Mouse (Mus musculus) left cerebral cortex, adult 9 months (tissue): ENCODE data around the gene Rhobtb1.
A peak's percentile ranks its signal among the peaks of the same experiment; 100 is the strongest.

Experiments
- DNase-seq, 2 experiments: peaks; one replicate each; pipeline ENCODE4 v3.0.0; 2022; ENCODE audit warnings: low spot score in 2 of 2

The Rhobtb1 gene

DNA sequence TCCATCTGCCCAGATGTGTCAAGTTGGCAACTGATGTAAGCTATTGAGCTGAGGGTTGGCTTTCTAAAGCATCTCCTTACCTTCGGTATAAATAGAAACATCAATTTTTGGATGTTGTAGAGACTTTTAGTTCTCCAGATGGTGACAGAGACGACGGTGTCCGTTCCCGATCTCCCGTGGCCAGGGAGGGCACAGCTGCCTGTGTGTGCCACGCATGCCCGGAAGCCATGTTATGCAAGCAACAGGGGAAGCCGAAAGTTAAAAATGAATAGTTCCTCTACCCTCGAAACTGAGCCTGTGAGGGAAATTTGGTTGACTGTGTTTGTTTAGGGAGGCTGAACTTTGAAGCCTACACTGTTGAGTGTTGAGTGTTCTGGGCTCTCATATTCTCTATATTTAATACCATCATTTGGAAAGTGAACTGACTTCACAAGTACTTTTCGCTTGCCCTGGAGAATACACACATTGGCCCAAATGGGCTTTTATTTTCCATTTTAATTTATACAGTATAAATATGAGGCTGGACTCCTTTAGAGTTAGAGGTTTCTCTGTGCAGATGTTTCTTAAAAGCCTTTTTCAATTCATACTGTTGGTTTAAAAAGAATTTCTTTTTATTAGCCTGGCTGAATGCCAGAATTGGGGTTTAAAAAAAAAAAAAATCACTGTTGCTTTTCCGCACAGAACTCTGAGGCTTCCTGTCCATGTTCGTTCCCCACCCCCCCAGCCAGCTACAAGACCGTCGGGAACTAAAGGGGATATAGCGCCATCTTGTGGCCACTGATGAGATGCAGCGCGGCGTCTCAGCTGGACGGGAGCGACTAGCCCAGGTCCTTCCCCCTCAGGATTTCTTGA is 169.7 kb downstream of the Rhobtb1 start:
- peak in 1 of 2 experiments; percentile 80 for DNase-seq

DNA sequence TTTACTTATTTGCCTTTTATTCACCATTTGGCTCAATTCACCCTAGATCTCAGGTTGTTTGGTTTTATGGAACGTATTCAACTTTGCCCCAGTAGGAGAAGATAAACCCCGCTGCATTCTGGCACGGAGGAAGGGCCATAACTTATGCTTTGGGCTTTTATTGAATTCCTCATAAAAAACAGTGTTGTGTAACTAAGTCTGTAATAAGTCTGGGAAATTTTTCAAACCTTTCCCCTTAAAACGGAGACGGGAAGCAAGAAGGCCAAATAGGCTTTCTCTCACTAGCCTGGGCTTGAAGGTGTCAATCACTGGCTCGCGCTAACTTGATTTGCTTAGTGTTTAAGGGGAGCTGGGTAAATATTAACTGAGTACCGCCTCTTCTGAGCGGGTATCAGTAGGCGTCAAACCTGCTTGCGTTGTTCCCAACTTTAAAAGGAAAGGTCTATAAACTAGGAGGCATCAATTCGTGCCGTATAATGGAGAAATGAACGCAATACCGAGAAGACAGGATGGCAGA is 170.3 kb downstream of the Rhobtb1 start:
- DNase-seq: no peak

- DNase-seq: no peak
Observed at GRCm38 (mm10) chr10:69323986-69324385, 172.8 kb downstream of the Rhobtb1 start.

- DNase-seq: no peak
Observed at GRCm38 (mm10) chr10:69324816-69325215, 173.6 kb downstream of the Rhobtb1 start.

GRCm38 (mm10) chr10:69326433-69326832 is 175.2 kb downstream of the Rhobtb1 start:
- no peak for DNase-seq

- no peak for DNase-seq
Observed at GRCm38 (mm10) chr10:69327362-69327761, 176.1 kb downstream of the Rhobtb1 start.

GRCm38 (mm10) chr10:69328029-69328655 is 176.9 kb downstream of the Rhobtb1 start:
- no peak for DNase-seq

DNA sequence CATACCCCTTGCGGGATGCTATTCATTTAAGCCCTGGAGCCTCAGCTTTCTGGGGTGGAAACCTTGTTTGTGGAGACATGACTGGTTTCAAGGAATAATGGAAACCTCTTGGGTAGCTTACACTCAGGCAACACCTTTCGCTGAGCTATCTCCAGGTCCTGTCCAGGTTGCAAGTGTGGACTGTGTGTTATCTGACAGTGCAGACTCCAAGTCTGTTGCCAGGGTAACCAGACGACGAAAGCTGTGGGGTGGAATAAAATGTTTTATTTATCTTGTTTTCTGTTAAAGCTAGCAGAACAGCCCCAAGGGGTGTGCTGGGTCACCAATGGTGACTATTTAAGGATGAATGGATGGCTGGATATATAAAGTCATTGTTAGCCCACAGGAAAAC is 177.4 kb downstream of the Rhobtb1 start:
- no peak for DNase-seq

DNA sequence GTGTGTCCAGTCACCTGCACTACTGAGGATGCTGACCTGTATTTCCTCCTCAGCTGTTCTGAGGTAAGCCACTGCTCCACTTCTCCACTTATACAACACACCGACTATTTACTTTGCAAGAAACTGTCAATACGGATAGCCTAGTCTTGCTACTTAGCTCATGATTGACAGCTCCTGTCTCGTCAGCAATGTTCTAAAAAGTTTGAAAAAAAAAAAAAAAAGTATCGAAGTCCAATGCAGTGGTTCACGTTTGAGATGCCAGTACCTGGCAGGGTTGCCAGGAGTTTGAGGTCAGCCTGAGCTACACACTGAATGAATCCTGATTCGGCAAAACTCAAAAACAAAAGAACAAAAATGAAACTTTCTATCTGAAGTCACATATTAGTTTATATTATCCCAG is 180.0 kb downstream of the Rhobtb1 start:
- DNase-seq: no peak

- no peak for DNase-seq
Observed at GRCm38 (mm10) chr10:69333212-69333611, 182.0 kb downstream of the Rhobtb1 start.

DNA sequence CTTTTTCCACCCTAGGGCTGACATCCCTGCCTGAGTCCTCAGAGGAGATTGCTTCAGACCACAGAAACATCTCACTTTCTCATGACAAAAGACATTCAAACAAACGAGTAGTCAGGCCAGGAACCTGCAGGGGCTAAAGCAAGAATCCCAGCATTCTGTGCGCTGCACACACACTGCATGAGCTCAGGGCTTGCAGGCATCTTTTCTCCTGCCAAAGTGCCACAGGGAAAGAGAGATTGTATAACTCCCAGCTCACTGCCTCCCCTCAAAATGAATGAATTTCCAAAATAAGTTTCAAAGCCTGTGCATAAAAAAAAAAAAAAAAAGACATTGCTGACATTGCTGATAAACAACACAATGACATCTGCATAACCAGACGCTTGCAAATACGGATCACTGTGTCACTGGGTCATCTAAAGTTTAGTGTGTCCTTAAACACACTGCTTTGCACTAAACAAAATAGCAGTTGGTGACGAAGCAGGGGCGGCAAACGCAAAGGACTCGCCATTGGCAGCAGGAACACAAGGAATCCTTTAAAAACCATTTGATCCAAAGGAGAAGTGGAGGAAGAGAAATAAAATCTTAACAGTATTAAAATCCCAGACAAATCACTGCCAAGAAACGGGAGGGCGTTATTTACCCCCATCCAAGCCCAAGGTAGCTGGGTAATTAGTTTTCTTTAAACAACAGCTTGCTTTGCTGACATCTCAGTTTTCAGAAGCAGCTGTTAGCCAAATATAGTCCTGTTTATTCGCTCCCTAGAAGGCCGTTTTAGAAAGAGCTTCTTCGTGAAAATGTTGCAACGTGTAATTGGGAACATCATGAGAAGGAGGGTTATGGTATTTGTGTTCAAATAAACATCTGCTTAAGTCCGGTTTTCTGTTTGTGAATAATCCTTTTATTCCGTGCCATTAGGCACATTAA is 183.3 kb downstream of the Rhobtb1 start:
- DNase-seq: no peak

- DNase-seq: no peak
Observed at GRCm38 (mm10) chr10:69335195-69335536, 183.9 kb downstream of the Rhobtb1 start.

DNA sequence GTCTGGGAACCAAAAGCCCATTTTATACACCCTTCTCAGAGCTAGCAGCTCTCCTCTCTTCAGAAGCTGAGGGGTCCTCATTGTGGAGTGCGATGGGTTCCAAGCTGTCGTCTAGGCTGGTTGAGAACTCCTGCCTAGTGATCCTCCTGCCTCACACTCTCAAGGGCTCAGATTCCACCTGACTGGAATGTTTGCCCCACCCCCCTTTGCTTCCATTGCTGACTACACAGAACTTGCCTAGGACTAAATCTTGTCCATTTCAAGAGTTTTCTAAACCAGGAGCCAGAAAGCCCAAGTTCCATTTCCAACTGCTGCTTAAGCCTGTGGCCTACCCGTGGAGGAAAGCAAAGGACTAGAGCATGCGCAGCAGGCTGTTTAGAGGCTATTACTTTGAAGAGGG is 184.4 kb downstream of the Rhobtb1 start:
- no peak for DNase-seq

- no peak for DNase-seq
Observed at GRCm38 (mm10) chr10:69336219-69336618, 185.0 kb downstream of the Rhobtb1 start.

GRCm38 (mm10) chr10:69340001-69340400 is 188.8 kb downstream of the Rhobtb1 start:
- no peak for DNase-seq
